Mouse (Mus musculus): ENCODE measurements around the gene Cygb. TPM values are rescaled to one million over a fixed set of nuclear protein-coding genes. Genes with fewer than 3 reads are reported as not detected.
"Not testable (repeated sequence)": the region's sequence is repeated elsewhere in the genome, so short reads cannot be mapped to it uniquely, and the experiment has no call there.

The Cygb gene
- polyA plus RNA-seq, 1 experiment from 2014 or later, result 2.3 TPM

- H3K9me3 ChIP-seq (ENCODE audit: control insufficient read depth, low read length); DNase-seq (ENCODE audit: low spot score); H3K9ac ChIP-seq (ENCODE audit: low read length); H3K27me3 ChIP-seq (ENCODE audit: control insufficient read depth, insufficient read depth, low read length); ATAC-seq (ENCODE audit: insufficient read depth, low FRiP score, low TSS enrichment); H3K36me3 ChIP-seq (ENCODE audit: control insufficient read depth, insufficient read depth, low read length); H3K4me2 ChIP-seq (ENCODE audit: low read depth); H3K4me3 ChIP-seq (ENCODE audit: low read depth, low read length); H3K27ac ChIP-seq (ENCODE audit: low read depth, low read length); H3K4me1 ChIP-seq (ENCODE audit: control insufficient read depth, insufficient read depth, low read length): not testable (repeated sequence)
- 76% methylated on average over 8 of the region's 8 CpGs for WGBS
These were observed 17.5 kb downstream of the Cygb start for GRCm38 (mm10) chr11:116636607-116637006.

GRCm38 (mm10) chr11:116632962-116633361 lies 21.2 kb downstream of the Cygb start:
- H3K9ac ChIP-seq (ENCODE audit: low read length), result no peak overlapping the region
- no peak overlapping the region for H3K27ac ChIP-seq (ENCODE audit: low read depth, low read length)
- H3K36me3 ChIP-seq (ENCODE audit: control insufficient read depth, insufficient read depth, low read length), result no peaks in the 10 kb centered on the region
- no peak overlapping the region for H3K4me3 ChIP-seq (ENCODE audit: low read depth, low read length)
- no peaks in the 10 kb centered on the region for H3K27me3 ChIP-seq (ENCODE audit: control insufficient read depth, insufficient read depth, low read length)
- H3K4me2 ChIP-seq (ENCODE audit: low read depth), result no peak overlapping the region
- no peaks in the 10 kb centered on the region for H3K4me1 ChIP-seq (ENCODE audit: control insufficient read depth, insufficient read depth, low read length)
- 84% methylated on average over 10 of the region's 10 CpGs for WGBS
- DNase-seq (ENCODE audit: low spot score) (no peak), ATAC-seq (ENCODE audit: insufficient read depth, low FRiP score, low TSS enrichment) (no peak)
- H3K9me3 ChIP-seq (ENCODE audit: control insufficient read depth, low read length), result no peaks in the 10 kb centered on the region

- no peaks in the 10 kb centered on the region for H3K9me3 ChIP-seq (ENCODE audit: control insufficient read depth, low read length)
- no peak overlapping the region for H3K9ac ChIP-seq (ENCODE audit: low read length)
- 56% methylated on average over 12 of the region's 12 CpGs for WGBS
- no peak overlapping the region for H3K4me3 ChIP-seq (ENCODE audit: low read depth, low read length)
- H3K4me2 ChIP-seq (ENCODE audit: low read depth), result no peak overlapping the region
- no peaks in the 10 kb centered on the region for H3K27me3 ChIP-seq (ENCODE audit: control insufficient read depth, insufficient read depth, low read length)
- H3K27ac ChIP-seq (ENCODE audit: low read depth, low read length), result no peak overlapping the region
- H3K36me3 ChIP-seq (ENCODE audit: control insufficient read depth, insufficient read depth, low read length), result no peaks in the 10 kb centered on the region
- ATAC-seq (ENCODE audit: insufficient read depth, low FRiP score, low TSS enrichment) (no peak), DNase-seq (ENCODE audit: low spot score) (no peak)
- H3K4me1 ChIP-seq (ENCODE audit: control insufficient read depth, insufficient read depth, low read length), result no peaks in the 10 kb centered on the region
These were observed 23.7 kb downstream of the Cygb start for GRCm38 (mm10) chr11:116630171-116630965.

- ATAC-seq (ENCODE audit: insufficient read depth, low FRiP score, low TSS enrichment) (no peak), DNase-seq (ENCODE audit: low spot score) (no peak)
- Histone ChIP-seq H3K9me3 (ENCODE audit: control insufficient read depth, low read length) (no peaks in the 10 kb centered on the region), H3K36me3 (ENCODE audit: control insufficient read depth, insufficient read depth, low read length) (no peaks in the 10 kb centered on the region), H3K27ac (ENCODE audit: low read depth, low read length) (no peak overlapping the region), H3K4me1 (ENCODE audit: control insufficient read depth, insufficient read depth, low read length) (no peaks in the 10 kb centered on the region), H3K27me3 (ENCODE audit: control insufficient read depth, insufficient read depth, low read length) (0 out of 2 replicates have a peak, but pooled peaks cover 3% of the 10 kb centered on the region), H3K4me2 (ENCODE audit: low read depth) (no peak overlapping the region), H3K4me3 (ENCODE audit: low read depth, low read length) (no peak overlapping the region), H3K9ac (ENCODE audit: low read length) (no peak overlapping the region)
- 85% methylated on average over 6 of the region's 6 CpGs for WGBS
These were observed 24.6 kb downstream of the Cygb start for GRCm38 (mm10) chr11:116629472-116629871.

- ATAC-seq (ENCODE audit: insufficient read depth, low FRiP score, low TSS enrichment), result no peak; the same call in 1 of the 2 replicates
- H3K27me3 ChIP-seq (ENCODE audit: control insufficient read depth, insufficient read depth, low read length), result peaks cover 4% of the 10 kb centered on the region; the same call in 1 of the 2 replicates
- H3K9ac ChIP-seq (ENCODE audit: low read length), result no peak overlapping the region
- no peak overlapping the region for H3K4me2 ChIP-seq (ENCODE audit: low read depth)
- no peaks in the 10 kb centered on the region for H3K9me3 ChIP-seq (ENCODE audit: control insufficient read depth, low read length)
- H3K36me3 ChIP-seq (ENCODE audit: control insufficient read depth, insufficient read depth, low read length), result no peaks in the 10 kb centered on the region
- WGBS, result 64% methylated on average over 9 of the region's 9 CpGs
- H3K4me1 ChIP-seq (ENCODE audit: control insufficient read depth, insufficient read depth, low read length), result no peaks in the 10 kb centered on the region
- DNase-seq (ENCODE audit: low spot score), result peak; percentile 83
- no peak overlapping the region for H3K4me3 ChIP-seq (ENCODE audit: low read depth, low read length)
- H3K27ac ChIP-seq (ENCODE audit: low read depth, low read length), result no peak overlapping the region
These were observed 25.4 kb downstream of the Cygb start for GRCm38 (mm10) chr11:116628712-116629111.

- 51% methylated on average over 10 of the region's 10 CpGs for WGBS
- no peak overlapping the region for H3K9ac ChIP-seq (ENCODE audit: low read length)
- H3K27ac ChIP-seq (ENCODE audit: low read depth, low read length), result no peak overlapping the region
- no peaks in the 10 kb centered on the region for H3K4me1 ChIP-seq (ENCODE audit: control insufficient read depth, insufficient read depth, low read length)
- H3K4me3 ChIP-seq (ENCODE audit: low read depth, low read length), result no peak overlapping the region
- H3K27me3 ChIP-seq (ENCODE audit: control insufficient read depth, insufficient read depth, low read length), result peaks cover 13% of the 10 kb centered on the region
- DNase-seq (ENCODE audit: low spot score) (no peak), ATAC-seq (ENCODE audit: insufficient read depth, low FRiP score, low TSS enrichment) (no peak)
- no peaks in the 10 kb centered on the region for H3K36me3 ChIP-seq (ENCODE audit: control insufficient read depth, insufficient read depth, low read length)
- no peak overlapping the region for H3K4me2 ChIP-seq (ENCODE audit: low read depth)
- H3K9me3 ChIP-seq (ENCODE audit: control insufficient read depth, low read length), result no peaks in the 10 kb centered on the region
These were observed 26.8 kb downstream of the Cygb start for GRCm38 (mm10) chr11:116627072-116628020.

GRCm38 (mm10) chr11:116626299-116627071 lies 27.6 kb downstream of the Cygb start, which contains the start of gene Rhbdf2:
Gene Rhbdf2 (minus strand): TSS chr11:116627019.
- Histone ChIP-seq H3K27ac (ENCODE audit: low read depth, low read length) (no peak within 1 kb of the TSS), H3K27me3 (ENCODE audit: control insufficient read depth, insufficient read depth, low read length) (peaks cover 13% of the 10 kb centered on the region), H3K9ac (ENCODE audit: low read length) (no peak within 1 kb of the TSS), H3K4me3 (ENCODE audit: low read depth, low read length) (no peak within 1 kb of the TSS), H3K36me3 (ENCODE audit: control insufficient read depth, insufficient read depth, low read length) (no peaks in the 10 kb centered on the region), H3K9me3 (ENCODE audit: control insufficient read depth, low read length) (no peaks in the 10 kb centered on the region), H3K4me1 (ENCODE audit: control insufficient read depth, insufficient read depth, low read length) (0 out of 2 replicates have a peak, but pooled peaks cover under 1% of the 10 kb centered on the region), H3K4me2 (ENCODE audit: low read depth) (no peak within 1 kb of the TSS)
- 76% methylated on average over 10 of the region's 10 CpGs for WGBS
- no peak for DNase-seq (ENCODE audit: low spot score)
- ATAC-seq (ENCODE audit: insufficient read depth, low FRiP score, low TSS enrichment), result no peak

All from neural tube, embryonic 11.5 days (tissue).